ENCODE assay signal across 8 mouse cellular contexts in genomic region chr7:19159411-19159810, GRCm38 (mm10). TPM values are rescaled to one million over a fixed set of nuclear protein-coding genes. Genes with fewer than 3 reads are reported as not detected.
DNase-seq lines count a peak whose midpoint lies in the region; ATAC-seq lines count a peak whose summit lies in the region.

No protein-coding gene starts in this region.

- H3K9ac ChIP-seq in kidney, embryonic 16.5 days (replicated peaks; ENCODE audit: low read length), result 0 out of 2 replicates have a peak overlapping the region, but pooled peaks have one; percentile 67
- H3K9ac ChIP-seq in embryonic facial prominence, embryonic 14.5 days (ENCODE audit: low read depth, low read length), result 0 out of 2 replicates have a peak overlapping the region, but pooled peaks have one; percentile 34
- peak overlapping the region; percentile 18 for H3K9ac ChIP-seq in hindbrain, embryonic 15.5 days
- H3K9ac ChIP-seq in midbrain, embryonic 15.5 days, result 0 out of 2 replicates have a peak overlapping the region, but pooled peaks have one; percentile 0

- H3K4me2 ChIP-seq in kidney, embryonic 16.5 days (replicated peaks; ENCODE audit: low read depth, low read length), result peak overlapping the region; percentile 84
- peak overlapping the region; percentile 69 for H3K4me2 ChIP-seq in embryonic facial prominence, embryonic 14.5 days (ENCODE audit: low read depth, low read length)
- peak overlapping the region; percentile 67 for H3K4me2 ChIP-seq in hindbrain, embryonic 15.5 days
- H3K4me2 ChIP-seq in midbrain, embryonic 15.5 days, result peak overlapping the region; percentile 73

- ATAC-seq in kidney, embryonic 16.5 days (ENCODE audit: low FRiP score, low TSS enrichment), result no peak
- no peak for ATAC-seq in embryonic facial prominence, embryonic 14.5 days (ENCODE audit: low read depth)
- no peak for ATAC-seq in hindbrain, embryonic 15.5 days (ENCODE audit: low FRiP score, low read depth)
- ATAC-seq in midbrain, embryonic 15.5 days (replicated peaks), result no peak
- no peak for ATAC-seq in megakaryocyte progenitor cell, adult 5-6 weeks (replicated peaks; ENCODE audit: poor library complexity)

- H3K4me1 ChIP-seq in kidney, embryonic 16.5 days (ENCODE audit: insufficient read depth, low read length), result peaks cover 25% of the 10 kb centered on the region
- peaks cover 14% of the 10 kb centered on the region for H3K4me1 ChIP-seq in embryonic facial prominence, embryonic 14.5 days (ENCODE audit: control insufficient read depth, insufficient read depth, low read length)
- peaks cover 28% of the 10 kb centered on the region for H3K4me1 ChIP-seq in hindbrain, embryonic 15.5 days (replicated peaks)
- peaks cover 31% of the 10 kb centered on the region for H3K4me1 ChIP-seq in midbrain, embryonic 15.5 days

- H3K9me3 ChIP-seq in kidney, embryonic 16.5 days (ENCODE audit: low read length), result no peaks in the 10 kb centered on the region
- no peaks in the 10 kb centered on the region for H3K9me3 ChIP-seq in embryonic facial prominence, embryonic 14.5 days (ENCODE audit: control insufficient read depth, low read length)
- H3K9me3 ChIP-seq in hindbrain, embryonic 15.5 days, result no peaks in the 10 kb centered on the region
- no peaks in the 10 kb centered on the region for H3K9me3 ChIP-seq in midbrain, embryonic 15.5 days

- WGBS in kidney, embryonic 16.5 days, result 10% methylated on average over 18 of the region's 18 CpGs
- WGBS in embryonic facial prominence, embryonic 14.5 days, result 11% methylated on average over 18 of the region's 18 CpGs
- 13% methylated on average over 18 of the region's 18 CpGs for WGBS in hindbrain, embryonic 15.5 days
- WGBS in midbrain, embryonic 15.5 days, result 17% methylated on average over 18 of the region's 18 CpGs

- peak overlapping the region; percentile 53 for H3K4me3 ChIP-seq in kidney, embryonic 16.5 days (ENCODE audit: low read length)
- H3K4me3 ChIP-seq in embryonic facial prominence, embryonic 14.5 days (ENCODE audit: low read depth, low read length), result peak overlapping the region; percentile 37; the same call in 1 of the 2 replicates
- H3K4me3 ChIP-seq in hindbrain, embryonic 15.5 days, result peak overlapping the region; percentile 40
- peak overlapping the region; percentile 41; the same call in 1 of the 2 replicates for H3K4me3 ChIP-seq in midbrain, embryonic 15.5 days

- peaks cover 13% of the 10 kb centered on the region; the same call in 1 of the 2 replicates for H3K27me3 ChIP-seq in kidney, embryonic 16.5 days (ENCODE audit: insufficient read depth, low read length)
- H3K27me3 ChIP-seq in embryonic facial prominence, embryonic 14.5 days (replicated peaks; ENCODE audit: control insufficient read depth, insufficient read depth, low read length), result peaks cover 20% of the 10 kb centered on the region
- H3K27me3 ChIP-seq in hindbrain, embryonic 15.5 days, result peaks cover 31% of the 10 kb centered on the region
- peaks cover 19% of the 10 kb centered on the region for H3K27me3 ChIP-seq in midbrain, embryonic 15.5 days (replicated peaks)

- H3K36me3 ChIP-seq in kidney, embryonic 16.5 days (ENCODE audit: insufficient read depth, low read length), result no peaks in the 10 kb centered on the region
- 0 out of 2 replicates have a peak, but pooled peaks cover 10% of the 10 kb centered on the region for H3K36me3 ChIP-seq in embryonic facial prominence, embryonic 14.5 days (ENCODE audit: control insufficient read depth, insufficient read depth, low read length)
- H3K36me3 ChIP-seq in hindbrain, embryonic 15.5 days, result peaks cover 4% of the 10 kb centered on the region; the same call in 1 of the 2 replicates
- H3K36me3 ChIP-seq in midbrain, embryonic 15.5 days (replicated peaks), result no peaks in the 10 kb centered on the region

- no peak overlapping the region for H3K27ac ChIP-seq in kidney, embryonic 16.5 days (ENCODE audit: low read length)
- no peak overlapping the region for H3K27ac ChIP-seq in embryonic facial prominence, embryonic 14.5 days (replicated peaks; ENCODE audit: low read depth, low read length)
- no peak overlapping the region for H3K27ac ChIP-seq in hindbrain, embryonic 15.5 days (replicated peaks)
- H3K27ac ChIP-seq in midbrain, embryonic 15.5 days, result no peak overlapping the region

- no peak for DNase-seq in kidney, adult 11 months
- DNase-seq in embryonic facial prominence, embryonic 14.5 days (ENCODE audit: low spot score), result no peak
- no peak for DNase-seq in gastrocnemius, postnatal 10 days
- DNase-seq in frontal cortex, postnatal 36 days (ENCODE audit: low spot score in 2 of 2), result no peak

RNA-seq across cellular contexts. Expression of gene Gipr, which starts 6.5 kb away (rescaled TPM):
- polyA plus RNA-seq in kidney, embryonic 16.5 days (2015; fragmentation: Nextera tagmentation; extraction: Ambion mirVana), result 0.37 and 0.60 TPM in 2 replicates
- polyA plus RNA-seq in embryonic facial prominence, embryonic 14.5 days (2014; fragmentation: Nextera tagmentation; extraction: Ambion mirVana), result 0.37 and 0.60 TPM in 2 replicates
- polyA plus RNA-seq in hindbrain, embryonic 15.5 days (2015; fragmentation: Nextera tagmentation; extraction: Ambion mirVana), result 2.1 TPM in 2 replicates
- 3.5 and 4.3 TPM in 2 replicates for polyA plus RNA-seq in midbrain, embryonic 15.5 days (2015; fragmentation: Nextera tagmentation; extraction: Ambion mirVana)
- total RNA-seq in megakaryocyte progenitor cell, adult 5-6 weeks (2015), result not detected in 2 replicates
- not detected in 2 replicates for total RNA-seq in megakaryocyte progenitor cell, adult 5-6 weeks (2017)
- total RNA-seq in gastrocnemius, postnatal 10 days (2021), result under 1 TPM in 1 of 2 experiments, not detected in 1; 0.14 TPM

RNA-seq across cellular contexts. Expression of gene Snrpd2, which starts 9.9 kb away (rescaled TPM):
- polyA plus RNA-seq in kidney, embryonic 16.5 days (2015; fragmentation: Nextera tagmentation; extraction: Ambion mirVana), result 137 and 141 TPM in 2 replicates
- polyA plus RNA-seq in embryonic facial prominence, embryonic 14.5 days (2014; fragmentation: Nextera tagmentation; extraction: Ambion mirVana), result 130 and 131 TPM in 2 replicates
- polyA plus RNA-seq in hindbrain, embryonic 15.5 days (2015; fragmentation: Nextera tagmentation; extraction: Ambion mirVana), result 116 and 118 TPM in 2 replicates
- 109 and 112 TPM in 2 replicates for polyA plus RNA-seq in midbrain, embryonic 15.5 days (2015; fragmentation: Nextera tagmentation; extraction: Ambion mirVana)
- total RNA-seq in megakaryocyte progenitor cell, adult 5-6 weeks (2015), result 106 and 117 TPM in 2 replicates
- 78.6 and 83.9 TPM in 2 replicates for total RNA-seq in megakaryocyte progenitor cell, adult 5-6 weeks (2017)
- total RNA-seq in gastrocnemius, postnatal 10 days (2021), result 10 to 100 TPM; 72.9 to 77.4 TPM

RNA-seq across cellular contexts. Expression of gene Qpctl, which starts 10.3 kb away (rescaled TPM):
- 15.1 and 16.1 TPM in 2 replicates for polyA plus RNA-seq in kidney, embryonic 16.5 days (2015; fragmentation: Nextera tagmentation; extraction: Ambion mirVana)
- 11.1 and 13.2 TPM in 2 replicates for polyA plus RNA-seq in embryonic facial prominence, embryonic 14.5 days (2014; fragmentation: Nextera tagmentation; extraction: Ambion mirVana)
- polyA plus RNA-seq in hindbrain, embryonic 15.5 days (2015; fragmentation: Nextera tagmentation; extraction: Ambion mirVana), result 21.7 and 24.2 TPM in 2 replicates
- polyA plus RNA-seq in midbrain, embryonic 15.5 days (2015; fragmentation: Nextera tagmentation; extraction: Ambion mirVana), result 26.4 and 27.0 TPM in 2 replicates
- total RNA-seq in megakaryocyte progenitor cell, adult 5-6 weeks (2015), result 6.5 and 6.9 TPM in 2 replicates
- total RNA-seq in megakaryocyte progenitor cell, adult 5-6 weeks (2017), result 3.4 and 5.6 TPM in 2 replicates
- 1 to 10 TPM; 5.0 to 5.5 TPM for total RNA-seq in gastrocnemius, postnatal 10 days (2021)

RNA-seq across cellular contexts. Expression of gene Eml2, which starts 16.8 kb away (rescaled TPM):
- polyA plus RNA-seq in kidney, embryonic 16.5 days (2015; fragmentation: Nextera tagmentation; extraction: Ambion mirVana), result 12.0 and 14.5 TPM in 2 replicates
- 3.6 and 4.2 TPM in 2 replicates for polyA plus RNA-seq in embryonic facial prominence, embryonic 14.5 days (2014; fragmentation: Nextera tagmentation; extraction: Ambion mirVana)
- 8.2 and 8.8 TPM in 2 replicates for polyA plus RNA-seq in hindbrain, embryonic 15.5 days (2015; fragmentation: Nextera tagmentation; extraction: Ambion mirVana)
- polyA plus RNA-seq in midbrain, embryonic 15.5 days (2015; fragmentation: Nextera tagmentation; extraction: Ambion mirVana), result 8.9 and 10.8 TPM in 2 replicates
- total RNA-seq in megakaryocyte progenitor cell, adult 5-6 weeks (2015), result 4.3 and 5.5 TPM in 2 replicates
- 8.0 and 15.1 TPM in 2 replicates for total RNA-seq in megakaryocyte progenitor cell, adult 5-6 weeks (2017)
- 10 to 100 TPM; 14.9 to 17.6 TPM for total RNA-seq in gastrocnemius, postnatal 10 days (2021)

RNA-seq across cellular contexts. Expression of gene Fbxo46, which starts 39.8 kb away (rescaled TPM):
- 18.4 and 20.3 TPM in 2 replicates for polyA plus RNA-seq in kidney, embryonic 16.5 days (2015; fragmentation: Nextera tagmentation; extraction: Ambion mirVana)
- 9.1 and 9.2 TPM in 2 replicates for polyA plus RNA-seq in embryonic facial prominence, embryonic 14.5 days (2014; fragmentation: Nextera tagmentation; extraction: Ambion mirVana)
- 16.2 and 16.6 TPM in 2 replicates for polyA plus RNA-seq in hindbrain, embryonic 15.5 days (2015; fragmentation: Nextera tagmentation; extraction: Ambion mirVana)
- polyA plus RNA-seq in midbrain, embryonic 15.5 days (2015; fragmentation: Nextera tagmentation; extraction: Ambion mirVana), result 21.1 and 21.4 TPM in 2 replicates
- 2.0 and 2.1 TPM in 2 replicates for total RNA-seq in megakaryocyte progenitor cell, adult 5-6 weeks (2015)
- 4.2 and 5.0 TPM in 2 replicates for total RNA-seq in megakaryocyte progenitor cell, adult 5-6 weeks (2017)
- total RNA-seq in gastrocnemius, postnatal 10 days (2021), result 1 to 10 TPM; 2.7 to 4.2 TPM

Comparison
In these comparisons a context has a peak if more than half of its experiments do, and no peak if none do; other contexts are left out.
1. H3K9ac ChIP-seq: peak in every context shown above with its lines; median percentile 67 in kidney, embryonic 16.5 days; 34 in embryonic facial prominence, embryonic 14.5 days; 18 in hindbrain, embryonic 15.5 days; 0 in midbrain, embryonic 15.5 days.